Mouse (Mus musculus) MEL (cell line): ENCODE results near the gene Hoxd13.

Experiments used
- CTCF ChIP-seq, 3 experiments: IDR thresholded peaks in 2 of 3; conservative IDR thresholded peaks in 1 of 3; 2 replicates each; pipeline ENCODE4 v1.5.1; 2011 to 2012; ENCODE audit warnings: low read length in 3 of 3, low read depth in 2 of 3, mild to moderate bottlenecking in 2 of 3, improper control_type of control experiment in 1 of 3, inconsistent platforms in 1 of 3, mixed read lengths in 1 of 3, moderate library complexity in 1 of 3; ENCODE audit not compliant: control insufficient read depth in 1 of 3, insufficient read depth in 1 of 3, poor library complexity in 1 of 3, severe bottlenecking in 1 of 3
- USF1 ChIP-seq: IDR thresholded peaks from 2 replicates; pipeline ENCODE4 v1.6.1; 2014; ENCODE audit warnings: low read depth, mild to moderate bottlenecking, inconsistent platforms, low read length, improper control_type of control experiment, moderate library complexity

GRCm38 (mm10) chr2:74670632-74671188 is 2.6 kb downstream of the Hoxd13 start:
- no peak for TF ChIP-seq USF1
- no peak for TF ChIP-seq CTCF (IDR thresholded peaks at IDR 0.05 in 2 of 3, conservative IDR thresholded peaks at IDR 0.05 in 1 of 3; ENCODE audit: control insufficient read depth in 1 of 3, insufficient read depth in 1 of 3, low read depth in 2 of 3, low read length in 3 of 3, poor library complexity in 1 of 3, severe bottlenecking in 1 of 3)
